Mouse (Mus musculus) left cerebral cortex, postnatal 25 days (tissue): ENCODE data around the gene Tspan31. TPM values are rescaled to one million over a fixed set of nuclear protein-coding genes. Genes with fewer than 3 reads are reported as not detected.
A peak's percentile ranks its signal among the peaks of the same experiment; 100 is the strongest.

Experiments
- DNase-seq, 2 experiments: peaks; one replicate each; pipeline ENCODE4 v3.0.0; 2022; ENCODE audit warnings: low spot score in 2 of 2, mixed read lengths in 1 of 2
- intact Hi-C: fragments of 180-260 bp; cut with DNase I; formaldehyde crosslinking; loops from one replicate; pipeline ENCODE4 v1.15.1; 2025
- total RNA-seq, 2 experiments: library from RNA; stranded (reverse); gene quantifications; 2 replicates each; pipeline ENCODE4 v1.2.3; 2021

The Tspan31 gene
- total RNA-seq, 2 experiments from 2014 or later = 65.5 to 71.5 TPM

GRCm38 (mm10) chr10:127050119-127050474 lies 20.0 kb downstream of the Tspan31 start:
- intact Hi-C loops = no loop called here
- DNase-seq = no peak

- intact Hi-C loops = no loop called here
These were observed 20.5 kb downstream of the Tspan31 start for GRCm38 (mm10) chr10:127049395-127050118.

GRCm38 (mm10) chr10:127048608-127049394 lies 21.3 kb downstream of the Tspan31 start:
- peak in 1 of 2 experiments; percentile 33 for DNase-seq
- intact Hi-C loops = no loop called here

More at GRCm38 (mm10) chr10:127049395-127050118, 20.5 kb downstream of the Tspan31 start:
- no peak for DNase-seq

- no peak for DNase-seq
- intact Hi-C loops = no loop called here
These were observed 22.1 kb downstream of the Tspan31 start, which contains the start of gene Cyp27b1 for GRCm38 (mm10) chr10:127047954-127048353. TSS of gene Cyp27b1 (plus strand) at chr10:127048250.

GRCm38 (mm10) chr10:127043187-127043586 lies 26.9 kb downstream of the Tspan31 start:
- intact Hi-C loops = no loop called here

GRCm38 (mm10) chr10:127042468-127043115 lies 27.5 kb downstream of the Tspan31 start:
- intact Hi-C loops = no loop called here
- no peak for DNase-seq

More at GRCm38 (mm10) chr10:127043187-127043586, 26.9 kb downstream of the Tspan31 start:
- DNase-seq = no peak

GRCm38 (mm10) chr10:127041774-127042338 lies 28.2 kb downstream of the Tspan31 start:
- intact Hi-C loops = no loop called here
- DNase-seq = peak; percentile 91 to 93

- peak; percentile 33 to 41 for DNase-seq
- intact Hi-C loops = no loop called here
These were observed 28.7 kb downstream of the Tspan31 start, which contains the start of the genes Mettl1 and Eef1akmt3 for GRCm38 (mm10) chr10:127041274-127041766. TSS of gene Mettl1 (plus strand) at chr10:127041414. TSS of gene Eef1akmt3 (minus strand) at chr10:127041513.

GRCm38 (mm10) chr10:127040569-127041214 lies 29.4 kb downstream of the Tspan31 start:
- peak; percentile 37 to 66 for DNase-seq
- intact Hi-C loops = no loop called here

- intact Hi-C loops = no loop called here
- no peak for DNase-seq
These were observed 32.4 kb downstream of the Tspan31 start for GRCm38 (mm10) chr10:127037641-127038040.

GRCm38 (mm10) chr10:127036273-127036672 lies 33.8 kb downstream of the Tspan31 start:
- no peak for DNase-seq

GRCm38 (mm10) chr10:127033301-127033741 lies 36.7 kb downstream of the Tspan31 start:
- intact Hi-C loops = loop anchor here (5.0 kb wide), 1 partner anchor 41 kb away; no protein-coding TSS in a partner anchor
- DNase-seq = no peak

More at GRCm38 (mm10) chr10:127036273-127036672, 33.8 kb downstream of the Tspan31 start:
- intact Hi-C loops = no loop called here

- intact Hi-C loops = loop anchor here (1.0 to 5.0 kb wide), 2 partner anchors 38 to 111 kb away; no protein-coding TSS in a partner anchor
- DNase-seq = peak; percentile 89 to 93
These were observed 39.4 kb downstream of the Tspan31 start, which contains the start of gene Tsfm for GRCm38 (mm10) chr10:127030336-127031296. TSS of gene Tsfm (minus strand) at chr10:127030840.

- no peak for DNase-seq
- intact Hi-C loops = no loop called here
These were observed 51.6 kb downstream of the Tspan31 start for GRCm38 (mm10) chr10:127018422-127018821.
